Mouse (Mus musculus): ENCODE measurements around the gene Atg2b.

The Atg2b gene

DNA sequence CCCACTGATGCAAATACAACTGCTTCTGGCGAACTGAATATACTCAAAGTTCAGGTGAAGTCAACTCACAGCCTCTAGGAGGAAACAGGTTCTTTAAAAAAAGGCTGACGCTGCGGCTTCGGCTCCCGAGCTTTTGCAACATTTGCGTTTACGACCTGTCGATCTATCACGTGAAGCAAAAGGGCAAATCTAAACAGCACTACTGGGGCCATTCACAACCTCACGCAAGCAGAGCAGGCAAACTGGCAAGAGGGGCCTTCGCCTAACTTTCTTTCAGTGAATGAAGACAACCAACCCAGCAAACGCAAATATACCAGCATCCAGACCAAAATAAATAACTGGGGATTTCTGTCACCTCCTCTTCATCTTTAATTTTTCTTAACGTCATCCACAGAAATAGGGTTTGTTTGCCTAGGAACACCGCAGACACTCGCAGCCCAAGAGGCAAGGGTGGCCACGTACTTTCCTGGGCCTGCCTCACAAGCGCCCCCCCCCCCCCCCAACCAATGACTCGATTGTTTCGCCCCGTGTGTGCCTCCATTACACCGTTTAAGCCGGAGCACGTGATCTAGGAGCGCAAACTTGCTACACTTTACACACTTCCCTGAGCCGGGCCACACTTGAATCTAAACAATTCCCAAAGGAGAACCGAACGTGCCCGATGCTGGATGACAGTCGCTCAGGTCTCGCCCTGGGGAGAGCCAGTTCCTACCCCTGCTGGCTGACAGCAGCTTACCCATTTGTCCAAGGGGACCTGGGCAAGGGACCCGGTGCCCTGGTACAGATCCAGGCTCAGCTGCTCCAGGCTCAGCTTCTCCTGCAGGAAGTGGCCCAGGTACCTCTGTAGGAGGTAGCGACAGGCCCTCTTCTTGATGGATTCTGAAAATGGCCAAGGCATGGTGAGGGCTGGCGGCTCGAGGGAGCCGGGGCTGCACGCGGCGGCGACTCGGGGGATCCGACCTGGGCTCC is 794 bp downstream of the Atg2b start, which contains the start of gene Gskip:
Gene Gskip, plus strand, starts transcription at position 897 of the 969 bp plus-strand sequence.
- peak; percentile 77 for DNase-seq (ENCODE audit: low read depth)

DNA sequence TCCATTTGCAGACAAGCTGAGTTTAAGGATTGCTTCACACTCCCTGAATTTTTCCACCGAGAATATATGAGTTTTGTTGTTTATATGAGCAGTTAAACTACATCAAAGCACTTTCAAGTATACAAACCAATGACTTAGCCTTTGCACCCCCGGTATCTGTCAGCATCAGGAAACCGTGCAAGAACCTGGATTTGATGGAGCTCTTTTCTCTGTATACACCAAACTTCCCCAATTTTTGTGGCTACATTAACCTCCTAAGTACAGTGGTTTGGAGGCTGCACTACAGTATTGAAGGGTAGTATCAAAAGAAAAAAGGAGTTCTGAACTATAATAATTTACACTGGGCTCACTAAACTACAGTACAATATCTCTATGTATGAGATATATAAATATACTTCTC is 6.2 kb downstream of the Atg2b start:
- no peak for DNase-seq (ENCODE audit: low read depth)

DNA sequence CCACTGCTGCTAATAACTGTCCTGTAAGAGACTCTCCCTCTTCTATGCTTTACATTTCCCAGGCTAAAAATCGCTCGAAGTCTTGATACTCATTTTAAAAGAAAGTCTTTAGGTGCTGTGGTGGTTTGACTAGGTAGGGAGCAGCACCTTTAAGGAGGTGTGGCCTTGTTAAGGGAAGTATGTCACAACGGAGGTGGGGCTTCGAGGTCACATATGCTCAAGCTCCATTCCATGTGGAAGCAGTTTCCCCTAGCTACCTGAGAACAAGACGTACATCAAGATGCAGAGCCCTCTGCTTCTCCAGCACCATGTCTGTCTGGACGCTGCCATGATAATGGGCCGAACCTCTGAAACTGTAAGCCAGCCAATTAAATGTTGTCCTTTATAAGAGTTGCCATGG is 6.8 kb downstream of the Atg2b start:
- no peak for DNase-seq (ENCODE audit: low read depth)

- no peak for DNase-seq (ENCODE audit: low read depth)
Observed at GRCm38 (mm10) chr12:105676274-105676673, 8.7 kb downstream of the Atg2b start.

DNA sequence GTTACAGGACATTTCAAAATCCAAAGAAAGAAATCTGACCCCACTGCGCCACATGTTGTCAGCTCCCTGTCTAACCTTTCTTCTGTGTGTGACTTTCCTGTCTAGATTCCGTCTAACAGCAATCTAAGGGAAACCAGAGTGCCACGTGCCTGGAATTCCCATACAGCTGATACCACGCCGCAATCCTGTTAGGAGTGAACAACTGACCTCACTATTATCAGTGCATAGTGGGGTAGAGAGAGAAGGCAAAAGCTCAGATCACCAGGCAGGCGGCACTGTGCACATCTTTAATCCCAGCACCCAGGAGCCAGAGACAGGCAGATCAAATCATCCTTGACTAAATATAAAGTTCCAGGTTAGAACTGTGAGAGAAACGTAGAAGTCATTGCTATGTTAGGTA is 29.2 kb downstream of the Atg2b start:
- no peak for DNase-seq (ENCODE audit: low read depth)

- no peak for DNase-seq (ENCODE audit: low read depth)
Observed at GRCm38 (mm10) chr12:105642770-105643321, 42.2 kb downstream of the Atg2b start.

GRCm38 (mm10) chr12:105637554-105637953 is 47.5 kb downstream of the Atg2b start:
- peak; percentile 13 for DNase-seq (ENCODE audit: low read depth)

DNA sequence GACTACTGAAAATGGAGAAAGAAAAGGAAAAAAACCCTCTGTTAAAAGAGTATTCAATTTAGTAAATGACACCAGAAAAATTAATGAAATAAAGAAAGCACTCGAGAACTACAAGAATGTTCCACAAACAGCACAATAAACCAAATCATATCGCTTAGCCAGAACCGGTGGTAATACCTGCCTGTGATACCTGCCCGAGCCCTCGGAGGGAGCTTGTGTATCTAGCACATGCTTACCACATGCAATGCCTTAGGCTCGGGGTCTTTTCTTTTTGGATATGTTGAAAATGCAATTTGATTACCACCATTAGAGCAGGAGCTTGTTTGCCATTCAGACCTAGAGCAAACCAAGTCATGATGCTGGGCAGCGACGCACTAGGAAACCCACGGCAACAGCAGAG is 48.5 kb downstream of the Atg2b start:
- DNase-seq (ENCODE audit: low read depth), result no peak

GRCm38 (mm10) chr12:105634374-105635067 is 50.5 kb downstream of the Atg2b start:
- no peak for DNase-seq (ENCODE audit: low read depth)

GRCm38 (mm10) chr12:105625798-105626197 is 59.2 kb downstream of the Atg2b start:
- DNase-seq (ENCODE audit: low read depth), result no peak

DNA sequence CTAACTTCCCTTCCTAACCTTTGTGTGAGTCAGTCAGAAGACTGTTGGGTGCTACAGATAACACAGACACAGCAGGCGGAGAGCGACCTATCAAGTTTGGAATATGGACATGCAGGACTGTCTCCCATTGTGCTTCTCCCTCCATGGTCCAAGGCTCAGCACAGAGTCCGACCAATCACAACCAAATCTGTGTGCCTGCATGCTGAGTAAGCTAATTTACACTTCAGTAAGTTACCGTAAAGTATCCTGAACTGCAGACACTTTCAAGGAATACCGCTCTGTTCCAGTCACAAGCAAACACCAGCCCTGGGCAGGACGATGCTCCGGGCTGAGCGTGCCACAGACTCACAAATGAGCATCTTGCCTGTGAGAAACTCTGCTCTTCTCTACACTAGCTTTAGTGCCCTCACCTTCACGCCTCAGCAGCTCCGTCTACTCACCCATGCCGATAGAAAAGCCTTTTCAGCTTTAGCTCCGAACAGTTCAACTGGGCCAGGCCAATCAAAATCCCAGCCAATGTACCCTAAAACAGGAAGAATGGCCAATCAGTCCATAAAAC is 62.0 kb downstream of the Atg2b start:
- no peak for DNase-seq (ENCODE audit: low read depth)

DNA sequence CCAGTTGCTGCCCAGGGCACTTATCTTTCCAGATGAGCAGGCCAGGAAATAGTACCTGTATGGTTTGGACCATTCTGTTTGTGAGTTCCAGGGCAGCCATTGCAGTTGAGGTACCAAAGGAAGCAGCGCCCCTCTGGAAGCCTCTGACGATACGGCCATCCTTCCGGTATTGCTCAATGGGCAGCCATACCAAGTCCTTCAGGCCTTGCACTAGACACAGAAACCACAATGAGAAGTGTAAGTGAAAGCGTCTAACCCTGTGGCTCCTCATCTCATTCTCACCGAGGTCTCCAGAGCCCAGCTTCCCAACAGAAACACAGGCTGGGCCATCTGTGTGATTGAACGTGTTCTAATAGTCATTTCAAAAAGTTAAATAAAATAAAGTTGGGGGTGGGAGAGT is 63.0 kb downstream of the Atg2b start:
- DNase-seq (ENCODE audit: low read depth), result no peak

DNA sequence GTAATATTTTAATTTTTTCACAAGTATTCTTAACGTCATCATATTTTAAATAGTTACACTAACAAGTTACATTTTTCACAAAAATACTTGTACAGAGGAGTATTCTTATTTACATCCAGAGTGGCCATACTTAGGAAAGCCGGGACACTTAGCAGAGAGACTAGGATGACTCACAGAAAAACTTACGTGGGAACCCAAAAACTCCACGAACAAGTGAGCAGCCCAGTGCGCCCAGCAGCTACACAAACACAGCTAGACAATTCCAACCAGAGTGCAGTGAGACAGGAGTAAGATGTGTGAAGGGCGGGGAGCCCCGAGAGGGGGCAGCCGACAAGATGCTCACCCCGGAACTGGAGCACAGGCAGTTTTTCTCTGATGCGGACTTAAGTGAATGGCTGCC is 71.5 kb downstream of the Atg2b start:
- no peak for DNase-seq (ENCODE audit: low read depth)

DNA sequence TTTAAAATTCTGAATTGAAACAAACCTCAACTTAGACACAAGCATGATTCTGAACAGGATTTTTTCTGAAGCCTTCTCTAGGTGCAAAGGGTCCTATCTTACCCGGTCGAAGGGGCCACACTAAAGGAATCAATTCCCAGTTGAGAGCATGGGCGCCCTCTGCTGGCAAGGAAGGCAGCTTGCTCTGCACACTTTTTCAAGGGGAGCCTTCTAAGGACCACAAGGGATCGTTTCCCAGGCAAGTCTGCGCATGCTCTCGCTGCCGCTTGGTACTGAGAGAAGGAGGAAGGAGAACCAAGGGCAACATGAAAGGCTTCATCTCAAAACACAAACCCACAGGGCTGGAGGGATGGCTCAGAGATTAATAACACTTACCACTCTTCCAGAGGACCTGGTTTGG is 73.3 kb downstream of the Atg2b start:
- peak; percentile 82 for DNase-seq (ENCODE audit: low read depth)

GRCm38 (mm10) chr12:105611045-105611444 is 74.0 kb downstream of the Atg2b start:
- DNase-seq (ENCODE audit: low read depth), result no peak

GRCm38 (mm10) chr12:105606881-105607280 is 78.1 kb downstream of the Atg2b start:
- DNase-seq (ENCODE audit: low read depth), result no peak

- DNase-seq (ENCODE audit: low read depth), result no peak
Observed at GRCm38 (mm10) chr12:105605212-105605611, 79.8 kb downstream of the Atg2b start.

DNA sequence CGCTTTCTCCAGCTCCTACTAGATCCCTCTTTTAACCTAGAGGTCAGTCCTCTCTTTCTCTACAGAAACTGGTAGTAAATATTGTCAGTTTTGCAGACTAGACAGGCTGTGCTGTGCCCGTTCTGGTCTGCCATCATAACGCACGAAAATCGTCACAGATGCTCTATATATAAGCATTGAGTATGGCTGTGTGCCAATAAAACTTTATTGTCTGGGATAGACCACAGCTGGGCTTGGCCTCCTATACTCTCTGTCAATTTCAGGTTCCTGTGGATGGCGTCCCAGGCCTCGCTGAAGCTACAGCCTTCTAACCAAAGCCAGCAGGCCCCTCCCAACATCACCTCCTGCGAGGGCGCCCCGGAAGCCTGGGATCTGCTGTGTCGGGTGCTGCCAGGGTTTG is 81.1 kb downstream of the Atg2b start:
- no peak for DNase-seq (ENCODE audit: low read depth)

GRCm38 (mm10) chr12:105602581-105603210 is 82.3 kb downstream of the Atg2b start, which contains the start of gene Bdkrb1:
TSS of gene Bdkrb1 (plus strand) at chr12:105603085.
- DNase-seq (ENCODE audit: low read depth), result peak; percentile 90

DNA sequence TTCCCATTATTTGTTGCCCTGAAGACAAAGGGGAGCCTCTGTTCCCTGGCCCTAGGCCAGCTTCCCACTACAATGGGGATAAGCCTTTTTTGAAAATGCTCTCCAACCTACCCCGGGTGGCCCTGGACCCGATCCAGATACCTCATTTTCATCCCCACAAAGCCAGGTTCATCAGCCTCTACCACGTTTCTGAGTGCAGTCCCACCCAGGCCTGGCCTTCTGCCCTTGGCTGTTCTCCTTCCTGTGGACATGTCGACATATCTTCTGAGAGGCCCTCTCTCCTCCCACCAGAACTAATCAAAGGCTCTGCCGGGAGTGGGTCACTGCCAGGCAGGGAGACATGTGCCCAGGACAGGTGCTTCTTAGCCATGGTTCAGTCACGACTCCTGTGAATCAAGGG is 83.4 kb downstream of the Atg2b start:
- DNase-seq (ENCODE audit: low read depth), result peak; percentile 61

GRCm38 (mm10) chr12:105599098-105599497 is 85.9 kb downstream of the Atg2b start:
- no peak for DNase-seq (ENCODE audit: low read depth)

DNA sequence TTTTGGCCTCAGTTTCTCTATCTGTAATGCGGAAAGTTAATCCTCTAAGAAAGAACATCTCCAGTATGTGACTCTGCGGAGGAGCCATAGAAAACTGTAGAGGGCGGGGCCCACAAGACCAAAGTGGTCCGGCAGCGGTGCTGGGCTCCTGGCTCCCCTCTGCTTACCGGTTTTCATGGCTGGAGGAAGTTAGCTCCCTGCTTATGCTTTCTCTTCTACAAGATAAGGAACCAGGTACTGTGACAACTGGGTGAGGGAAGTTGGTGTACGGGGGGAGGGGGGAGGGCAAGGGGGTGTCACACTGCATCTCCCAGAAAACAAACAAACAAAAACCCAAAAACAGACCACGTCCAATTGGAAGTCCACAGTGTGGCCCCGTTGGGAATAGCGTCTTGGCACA is 86.5 kb downstream of the Atg2b start:
- no peak for DNase-seq (ENCODE audit: low read depth)

Measured in NIH3T3 (cell line).